Mouse (Mus musculus): ENCODE measurements around the gene Ecsit. TPM values are rescaled to one million over a fixed set of nuclear protein-coding genes. Genes with fewer than 3 reads are reported as not detected.

Gene Ecsit
- polyA plus RNA-seq, 1 experiment from 2014 or later: 33.2 TPM

GRCm38 (mm10) chr9:22117754-22118456 lies 32.7 kb upstream of the Ecsit start:
- Histone ChIP-seq H3K4me3 (peak overlapping the region; percentile 76), H3K9me3 (no peaks in the 10 kb centered on the region), H3K27me3 (no peaks in the 10 kb centered on the region), H3K9ac (peak overlapping the region; percentile 53; the same call in 1 of the 2 replicates), H3K36me3 (peaks cover 7% of the 10 kb centered on the region), H3K4me1 (peaks cover 15% of the 10 kb centered on the region), H3K4me2 (peak overlapping the region; percentile 85), H3K27ac (peak overlapping the region; percentile 46; the same call in 1 of the 2 replicates)
- 42% methylated on average over 10 of the region's 10 CpGs for WGBS
- no peak for ATAC-seq (ENCODE audit: borderline replicate concordance, extremely low read depth, low FRiP score, low TSS enrichment)

GRCm38 (mm10) chr9:22116740-22117426 lies 31.6 kb upstream of the Ecsit start, which contains the start of gene Elof1:
Gene Elof1 (minus strand): TSS chr9:22117172.
- Histone ChIP-seq H3K9me3 (no peaks in the 10 kb centered on the region), H3K27ac (peak within 1 kb of the TSS; percentile 54), H3K4me1 (peaks cover 15% of the 10 kb centered on the region), H3K4me3 (peak within 1 kb of the TSS; percentile 76), H3K9ac (peak within 1 kb of the TSS; percentile 70), H3K4me2 (peak within 1 kb of the TSS; percentile 85), H3K36me3 (peaks cover 17% of the 10 kb centered on the region), H3K27me3 (no peaks in the 10 kb centered on the region)
- WGBS: under 1% methylated on average over 52 of the region's 52 CpGs
- ATAC-seq (ENCODE audit: borderline replicate concordance, extremely low read depth, low FRiP score, low TSS enrichment): peak; percentile 94

- no peak overlapping the region for H3K27ac ChIP-seq
- H3K4me2 ChIP-seq: peak overlapping the region; percentile 85
- H3K36me3 ChIP-seq: peaks cover 24% of the 10 kb centered on the region
- H3K4me3 ChIP-seq: peak overlapping the region; percentile 76
- H3K4me1 ChIP-seq: peaks cover 15% of the 10 kb centered on the region
- peak overlapping the region; percentile 70 for H3K9ac ChIP-seq
- H3K27me3 ChIP-seq: no peaks in the 10 kb centered on the region
- no peaks in the 10 kb centered on the region for H3K9me3 ChIP-seq
- 17% methylated on average over 15 of the region's 15 CpGs for WGBS
- no peak for ATAC-seq (ENCODE audit: borderline replicate concordance, extremely low read depth, low FRiP score, low TSS enrichment)
Measured at GRCm38 (mm10) chr9:22116086-22116485, 30.8 kb upstream of the Ecsit start.

- H3K4me2 ChIP-seq: peak overlapping the region; percentile 85
- H3K27me3 ChIP-seq: no peaks in the 10 kb centered on the region
- no peak overlapping the region for H3K27ac ChIP-seq
- peaks cover 15% of the 10 kb centered on the region for H3K4me1 ChIP-seq
- no peak for ATAC-seq (ENCODE audit: borderline replicate concordance, extremely low read depth, low FRiP score, low TSS enrichment)
- H3K9ac ChIP-seq: peak overlapping the region; percentile 70; the same call in 1 of the 2 replicates
- peak overlapping the region; percentile 76; the same call in 1 of the 2 replicates for H3K4me3 ChIP-seq
- H3K36me3 ChIP-seq: peaks cover 24% of the 10 kb centered on the region
- 90% methylated on average over 4 of the region's 4 CpGs for WGBS
- no peaks in the 10 kb centered on the region for H3K9me3 ChIP-seq
Measured at GRCm38 (mm10) chr9:22115635-22116034, 30.4 kb upstream of the Ecsit start.

GRCm38 (mm10) chr9:22108194-22108593 lies 23.0 kb upstream of the Ecsit start:
- Histone ChIP-seq H3K27me3 (no peaks in the 10 kb centered on the region), H3K4me3 (no peak overlapping the region), H3K27ac (no peak overlapping the region), H3K4me1 (no peaks in the 10 kb centered on the region), H3K9ac (no peak overlapping the region), H3K9me3 (no peaks in the 10 kb centered on the region), H3K4me2 (no peak overlapping the region), H3K36me3 (peaks cover 29% of the 10 kb centered on the region)
- ATAC-seq (ENCODE audit: borderline replicate concordance, extremely low read depth, low FRiP score, low TSS enrichment): no peak
- 87% methylated on average over 9 of the region's 9 CpGs for WGBS

GRCm38 (mm10) chr9:22099922-22100321 lies 14.7 kb upstream of the Ecsit start:
- H3K27ac ChIP-seq: no peak overlapping the region; the same call in 1 of the 2 replicates
- peak overlapping the region; percentile 40 for H3K4me2 ChIP-seq
- 2% methylated on average over 18 of the region's 18 CpGs for WGBS
- peak; percentile 40; the same call in 1 of the 2 replicates for ATAC-seq (ENCODE audit: borderline replicate concordance, extremely low read depth, low FRiP score, low TSS enrichment)
- H3K27me3 ChIP-seq: peaks cover 33% of the 10 kb centered on the region
- H3K4me3 ChIP-seq: peak overlapping the region; percentile 18
- no peaks in the 10 kb centered on the region for H3K9me3 ChIP-seq
- 0 out of 2 replicates have a peak overlapping the region, but pooled peaks have one; percentile 2 for H3K9ac ChIP-seq
- H3K4me1 ChIP-seq: peaks cover 17% of the 10 kb centered on the region
- no peaks in the 10 kb centered on the region for H3K36me3 ChIP-seq

GRCm38 (mm10) chr9:22098993-22099696 lies 13.9 kb upstream of the Ecsit start, which contains the start of gene Cnn1:
Gene Cnn1 (plus strand): TSS chr9:22099216.
- peaks cover 33% of the 10 kb centered on the region for H3K27me3 ChIP-seq
- peaks cover 17% of the 10 kb centered on the region for H3K4me1 ChIP-seq
- H3K36me3 ChIP-seq: no peaks in the 10 kb centered on the region
- no peak within 1 kb of the TSS; the same call in 1 of the 2 replicates for H3K27ac ChIP-seq
- WGBS: 8% methylated on average over 14 of the region's 14 CpGs
- ATAC-seq (ENCODE audit: borderline replicate concordance, extremely low read depth, low FRiP score, low TSS enrichment): peak; percentile 16; the same call in 1 of the 2 replicates
- H3K4me3 ChIP-seq: peak within 1 kb of the TSS; percentile 18
- H3K9ac ChIP-seq: 0 out of 2 replicates have a peak within 1 kb of the TSS, but pooled peaks have one; percentile 2
- H3K4me2 ChIP-seq: peak within 1 kb of the TSS; percentile 40
- no peaks in the 10 kb centered on the region for H3K9me3 ChIP-seq

GRCm38 (mm10) chr9:22095854-22096307 lies 10.6 kb upstream of the Ecsit start:
- H3K27ac ChIP-seq: no peak overlapping the region
- under 1% methylated on average over 24 of the region's 24 CpGs for WGBS
- H3K9ac ChIP-seq: peak overlapping the region; percentile 48

GRCm38 (mm10) chr9:22092746-22093145 lies 7.5 kb upstream of the Ecsit start:
- H3K9ac ChIP-seq: no peak overlapping the region
- no peak overlapping the region for H3K4me2 ChIP-seq
- H3K4me1 ChIP-seq: peaks cover 6% of the 10 kb centered on the region; the same call in 1 of the 2 replicates
- H3K4me3 ChIP-seq: no peak overlapping the region
- WGBS: 71% methylated on average over 6 of the region's 6 CpGs
- H3K36me3 ChIP-seq: no peaks in the 10 kb centered on the region
- H3K27ac ChIP-seq: no peak overlapping the region
- H3K9me3 ChIP-seq: no peaks in the 10 kb centered on the region
- H3K27me3 ChIP-seq: no peaks in the 10 kb centered on the region; the same call in 1 of the 2 replicates
- ATAC-seq (ENCODE audit: borderline replicate concordance, extremely low read depth, low FRiP score, low TSS enrichment): no peak

More at GRCm38 (mm10) chr9:22095854-22096307, 10.6 kb upstream of the Ecsit start:
- no peaks in the 10 kb centered on the region for H3K36me3 ChIP-seq
- ATAC-seq (ENCODE audit: borderline replicate concordance, extremely low read depth, low FRiP score, low TSS enrichment): peak; percentile 55; the same call in 1 of the 2 replicates
- peak overlapping the region; percentile 79 for H3K4me2 ChIP-seq
- H3K9me3 ChIP-seq: no peaks in the 10 kb centered on the region
- H3K27me3 ChIP-seq: peaks cover 26% of the 10 kb centered on the region
- H3K4me1 ChIP-seq: peaks cover 17% of the 10 kb centered on the region
- H3K4me3 ChIP-seq: peak overlapping the region; percentile 37

GRCm38 (mm10) chr9:22089986-22090385 lies 4.7 kb upstream of the Ecsit start:
- no peak overlapping the region for H3K27ac ChIP-seq
- 77% methylated on average over 7 of the region's 7 CpGs for WGBS
- H3K36me3 ChIP-seq: no peaks in the 10 kb centered on the region
- no peaks in the 10 kb centered on the region for H3K9me3 ChIP-seq
- no peak for ATAC-seq (ENCODE audit: borderline replicate concordance, extremely low read depth, low FRiP score, low TSS enrichment)
- H3K27me3 ChIP-seq: no peaks in the 10 kb centered on the region; the same call in 1 of the 2 replicates
- H3K4me3 ChIP-seq: no peak overlapping the region
- H3K4me1 ChIP-seq: no peaks in the 10 kb centered on the region; the same call in 1 of the 2 replicates
- no peak overlapping the region for H3K9ac ChIP-seq
- H3K4me2 ChIP-seq: no peak overlapping the region

- no peaks in the 10 kb centered on the region; the same call in 1 of the 2 replicates for H3K27me3 ChIP-seq
- no peak overlapping the region for H3K9ac ChIP-seq
- H3K4me1 ChIP-seq: peaks cover 5% of the 10 kb centered on the region; the same call in 1 of the 2 replicates
- WGBS: 99% methylated on average over 7 of the region's 7 CpGs
- no peak overlapping the region for H3K4me3 ChIP-seq
- no peak for ATAC-seq (ENCODE audit: borderline replicate concordance, extremely low read depth, low FRiP score, low TSS enrichment)
- H3K36me3 ChIP-seq: no peaks in the 10 kb centered on the region
- no peak overlapping the region for H3K4me2 ChIP-seq
- H3K9me3 ChIP-seq: no peaks in the 10 kb centered on the region
- H3K27ac ChIP-seq: no peak overlapping the region
Measured at GRCm38 (mm10) chr9:22089281-22089680, 4.0 kb upstream of the Ecsit start.

Measured in lung, embryonic 15.5 days (tissue).